Mouse (Mus musculus) forebrain, embryonic 15.5 days (tissue): Measurements from ENCODE around the gene Gm5936. TPM values are rescaled to one million over a fixed set of nuclear protein-coding genes. Genes with fewer than 3 reads are reported as not detected.
"Not testable (repeated sequence)": the region's sequence is repeated elsewhere in the genome, so short reads cannot be mapped to it uniquely, and the experiment has no call there.

Experiments
- ATAC-seq: fragments of 200-750 bp; cut with Nextera tagmentation; replicated peaks from 2 replicates; pipeline ENCODE4 v1.8.0; 2017; ENCODE audit warnings: mild to moderate bottlenecking, moderate TSS enrichment, moderate library complexity
- H3K27ac ChIP-seq: fragments of 300-500 bp; sonication (generic); replicated peaks from 2 replicates; pipeline ENCODE4 v1.5.1; 2015; ENCODE audit warnings: mild to moderate bottlenecking, inconsistent platforms
- H3K27me3 ChIP-seq: fragments of 300-500 bp; sonication (generic); 2 replicates; pipeline ENCODE4 v1.6.1; 2015; ENCODE audit warnings: inconsistent platforms
- H3K36me3 ChIP-seq: fragments of 300-500 bp; sonication (generic); 2 replicates; pipeline ENCODE4 v1.6.1; 2015; ENCODE audit warnings: mild to moderate bottlenecking, inconsistent platforms
- H3K4me1 ChIP-seq: fragments of 300-500 bp; sonication (generic); 2 replicates; pipeline ENCODE4 v1.6.1; 2015; ENCODE audit warnings: inconsistent platforms
- H3K4me2 ChIP-seq: fragments of 300-500 bp; sonication (generic); replicated peaks from 2 replicates; pipeline ENCODE4 v1.6.1; 2015; ENCODE audit warnings: mild to moderate bottlenecking, inconsistent platforms
- H3K4me3 ChIP-seq: fragments of 300-500 bp; sonication (generic); 2 replicates; pipeline ENCODE4 v1.5.1; 2015; ENCODE audit warnings: mild to moderate bottlenecking, inconsistent platforms
- H3K9ac ChIP-seq: fragments of 300-500 bp; sonication (generic); replicated peaks from 2 replicates; pipeline ENCODE4 v1.6.1; 2015; ENCODE audit warnings: mild to moderate bottlenecking, inconsistent platforms
- H3K9me3 ChIP-seq: fragments of 300-500 bp; sonication (generic); 2 replicates; pipeline ENCODE4 v1.6.1; 2016; ENCODE audit warnings: inconsistent platforms
- WGBS: fragments of 180-500 bp; shearing (Covaris S2); methylation state at CpG from one replicate; pipeline ENCODE4 v1.1.7; 2015; ENCODE audit warnings: mixed read lengths; 5-methylcytosine and 5-hydroxymethylcytosine counted together
- polyA plus RNA-seq: library from polyadenylated mRNA; unstranded; fragments of >200 nt; fragmentation: Nextera tagmentation; extraction: Ambion mirVana; gene quantifications from 2 replicates; pipeline ENCODE4 v1.2.1, GENCODE M21; 2015

The Gm5936 gene
- 0.14 TPM in 1 of 2 replicates, not detected in the other for polyA plus RNA-seq

DNA sequence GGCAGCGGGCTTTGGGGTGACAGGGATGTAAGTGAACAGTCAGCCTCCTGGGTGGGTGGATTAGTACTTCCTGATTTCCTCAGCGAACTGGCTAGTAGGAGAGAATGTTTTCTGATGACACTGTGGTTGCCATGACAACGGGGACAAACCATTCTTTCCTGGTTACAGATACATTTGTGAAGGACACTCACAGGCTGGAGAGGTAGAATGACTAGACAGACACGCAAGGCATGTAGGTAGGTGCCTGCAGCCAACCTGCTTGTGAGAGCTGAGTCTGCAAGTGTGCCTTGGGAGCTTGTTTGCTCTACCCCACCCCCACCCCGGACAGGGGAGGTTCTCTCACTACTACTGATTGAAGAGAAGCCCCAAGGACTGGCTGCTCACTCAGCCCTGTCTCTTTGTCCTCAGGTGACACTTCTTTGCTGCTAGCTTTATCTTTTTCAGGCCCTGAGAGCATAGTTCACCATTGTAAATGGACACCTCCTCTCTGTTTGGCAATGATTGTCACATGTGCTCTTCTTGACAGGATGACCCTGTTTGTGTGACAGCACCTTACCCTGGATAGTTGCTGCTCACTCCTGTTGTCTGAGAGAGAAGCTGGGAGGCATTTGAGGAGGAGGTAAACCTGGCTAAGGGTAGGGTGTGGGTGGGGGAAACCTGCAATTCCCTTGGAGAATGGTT, at the start of gene Gm5936:
Gene Gm5936, plus strand, starts transcription at position 355 of the 681 bp plus-strand sequence.
- H3K9me3 ChIP-seq, H3K4me2 ChIP-seq, H3K4me1 ChIP-seq, H3K27me3 ChIP-seq, H3K27ac ChIP-seq, H3K4me3 ChIP-seq, H3K9ac ChIP-seq, H3K36me3 ChIP-seq: not testable (repeated sequence)
- peak; percentile 78 for ATAC-seq
- 57% methylated on average over 3 of the region's 5 CpGs for WGBS

- ATAC-seq, H3K4me2 ChIP-seq, H3K27me3 ChIP-seq, H3K9me3 ChIP-seq, H3K27ac ChIP-seq, H3K9ac ChIP-seq, H3K36me3 ChIP-seq, H3K4me3 ChIP-seq, H3K4me1 ChIP-seq: not testable (repeated sequence)
- WGBS: 89% methylated on average over 12 of the region's 12 CpGs
Measured at GRCm38 (mm10) chrX:74856104-74856503, 19.1 kb downstream of the Gm5936 start.

- H3K9ac ChIP-seq, H3K4me1 ChIP-seq, H3K4me2 ChIP-seq, H3K9me3 ChIP-seq, H3K27ac ChIP-seq, H3K36me3 ChIP-seq, H3K4me3 ChIP-seq, H3K27me3 ChIP-seq: not testable (repeated sequence)
- 39% methylated on average over 5 of the region's 6 CpGs for WGBS
- ATAC-seq: peak; percentile 48; the same call in 1 of the 2 replicates
Measured at GRCm38 (mm10) chrX:74880123-74880522, 43.1 kb downstream of the Gm5936 start.

Other genes starting within 250 kb of the Gm5936 start
- gene Olfr1325, start 244.5 kb upstream of the Gm5936 start, polyA plus RNA-seq: not detected in 2 replicates
- 0.22 and 0.29 TPM in 2 replicates for gene Gm5640, start 191.6 kb upstream of the Gm5936 start, polyA plus RNA-seq
- not detected in 2 replicates for gene Gm6890, start 96.3 kb upstream of the Gm5936 start, polyA plus RNA-seq
- gene Gab3, start 248.3 kb downstream of the Gm5936 start, polyA plus RNA-seq: 0.96 and 1.0 TPM in 2 replicates